Mouse (Mus musculus) spleen, adult 12 weeks (tissue): ENCODE data around the gene Tpp1.
A peak's percentile ranks its signal among the peaks of the same experiment; 100 is the strongest.

Experiments used
- DNase-seq: peaks from one replicate; pipeline ENCODE4 v3.0.0; 2022; ENCODE audit warnings: low spot score

The Tpp1 gene

GRCm38 (mm10) chr7:105751491-105752433 is at the start of gene Tpp1:
Gene Tpp1 (minus strand): TSS chr7:105752235.
- DNase-seq: peak; percentile 83

GRCm38 (mm10) chr7:105796972-105797371 is 44.9 kb upstream of the Tpp1 start:
- no peak for DNase-seq

GRCm38 (mm10) chr7:105795759-105796366 is 43.8 kb upstream of the Tpp1 start:
- no peak for DNase-seq

- no peak for DNase-seq
These were observed 41.7 kb upstream of the Tpp1 start for GRCm38 (mm10) chr7:105793701-105794100.

- no peak for DNase-seq
These were observed 39.1 kb upstream of the Tpp1 start for GRCm38 (mm10) chr7:105791147-105791546.

- DNase-seq: no peak
These were observed 35.5 kb upstream of the Tpp1 start, which contains the start of gene Dchs1 for GRCm38 (mm10) chr7:105787285-105788140. Gene Dchs1 (minus strand): TSS chr7:105787654.

- DNase-seq: no peak
These were observed 34.7 kb upstream of the Tpp1 start for GRCm38 (mm10) chr7:105786506-105787284.

- DNase-seq: no peak
These were observed 32.5 kb upstream of the Tpp1 start for GRCm38 (mm10) chr7:105784556-105784955.

- DNase-seq: no peak
These were observed 31.8 kb upstream of the Tpp1 start for GRCm38 (mm10) chr7:105783861-105784260.

GRCm38 (mm10) chr7:105778553-105779265 is 26.7 kb upstream of the Tpp1 start:
- no peak for DNase-seq

GRCm38 (mm10) chr7:105777797-105778552 is 25.9 kb upstream of the Tpp1 start:
- no peak for DNase-seq

- no peak for DNase-seq
These were observed 25.3 kb upstream of the Tpp1 start for GRCm38 (mm10) chr7:105777316-105777715.

- DNase-seq: no peak
These were observed 24.0 kb upstream of the Tpp1 start for GRCm38 (mm10) chr7:105776026-105776425.

GRCm38 (mm10) chr7:105774661-105775060 is 22.6 kb upstream of the Tpp1 start:
- DNase-seq: no peak

GRCm38 (mm10) chr7:105773041-105773440 is 21.0 kb upstream of the Tpp1 start:
- no peak for DNase-seq

GRCm38 (mm10) chr7:105772331-105772730 is 20.3 kb upstream of the Tpp1 start:
- DNase-seq: no peak

- DNase-seq: no peak
These were observed 17.9 kb upstream of the Tpp1 start for GRCm38 (mm10) chr7:105769959-105770358.

GRCm38 (mm10) chr7:105767729-105768165 is 15.7 kb upstream of the Tpp1 start:
- no peak for DNase-seq

GRCm38 (mm10) chr7:105764331-105764730 is 12.3 kb upstream of the Tpp1 start:
- DNase-seq: no peak
